Mouse (Mus musculus) neural tube, embryonic 10.5 days (tissue): ENCODE data around the gene Oaz1.
"Not testable (repeated sequence)": the region's sequence is repeated elsewhere in the genome, so short reads cannot be mapped to it uniquely, and the experiment has no call there.

Source experiments
- DNase-seq: peaks from one replicate; pipeline ENCODE4 v3.0.0-alpha.2; 2017; ENCODE audit warnings: low spot score; ENCODE audit errors: extremely low spot score

Oaz1 gene

DNA sequence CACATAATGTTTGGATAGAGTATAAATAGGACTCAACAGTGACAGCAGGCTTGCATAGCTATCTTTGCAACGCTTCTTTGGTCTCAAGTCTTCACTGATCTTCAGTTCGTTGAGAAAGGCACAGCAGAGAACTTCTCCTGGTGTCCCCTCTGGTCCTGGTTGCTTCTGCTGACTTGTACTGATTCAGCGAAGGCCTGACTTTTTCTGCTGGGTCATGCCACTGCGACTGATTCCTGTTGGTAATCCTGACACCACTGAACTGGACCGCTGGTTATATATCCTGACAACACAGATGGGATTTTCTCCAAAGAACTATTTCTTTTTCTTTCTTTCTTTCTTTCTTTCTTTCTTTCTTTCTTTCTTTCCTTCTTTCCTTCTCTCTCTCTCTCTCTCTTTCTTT lies 3.9 kb upstream of the Oaz1 start:
- no peak for DNase-seq

DNA sequence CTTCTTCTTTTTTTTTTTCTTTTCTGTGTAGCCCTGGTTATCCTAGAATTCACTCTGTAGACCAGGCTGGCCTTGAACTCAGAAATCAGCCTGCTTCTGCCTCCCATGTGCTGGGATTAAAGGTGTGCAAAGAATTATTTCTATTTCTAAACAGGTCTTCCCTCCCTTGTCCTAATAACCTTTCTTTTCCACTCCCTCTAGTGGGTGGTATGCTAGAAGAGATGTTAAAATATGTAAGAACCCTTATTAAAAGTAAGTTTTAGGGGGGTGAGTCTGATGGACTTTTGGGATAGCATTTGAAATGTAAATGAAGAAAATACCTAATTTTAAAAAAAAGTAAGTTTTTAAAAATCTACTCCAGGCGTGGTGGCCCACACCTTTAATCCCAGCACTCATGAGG lies 3.1 kb upstream of the Oaz1 start:
- no peak for DNase-seq

DNA sequence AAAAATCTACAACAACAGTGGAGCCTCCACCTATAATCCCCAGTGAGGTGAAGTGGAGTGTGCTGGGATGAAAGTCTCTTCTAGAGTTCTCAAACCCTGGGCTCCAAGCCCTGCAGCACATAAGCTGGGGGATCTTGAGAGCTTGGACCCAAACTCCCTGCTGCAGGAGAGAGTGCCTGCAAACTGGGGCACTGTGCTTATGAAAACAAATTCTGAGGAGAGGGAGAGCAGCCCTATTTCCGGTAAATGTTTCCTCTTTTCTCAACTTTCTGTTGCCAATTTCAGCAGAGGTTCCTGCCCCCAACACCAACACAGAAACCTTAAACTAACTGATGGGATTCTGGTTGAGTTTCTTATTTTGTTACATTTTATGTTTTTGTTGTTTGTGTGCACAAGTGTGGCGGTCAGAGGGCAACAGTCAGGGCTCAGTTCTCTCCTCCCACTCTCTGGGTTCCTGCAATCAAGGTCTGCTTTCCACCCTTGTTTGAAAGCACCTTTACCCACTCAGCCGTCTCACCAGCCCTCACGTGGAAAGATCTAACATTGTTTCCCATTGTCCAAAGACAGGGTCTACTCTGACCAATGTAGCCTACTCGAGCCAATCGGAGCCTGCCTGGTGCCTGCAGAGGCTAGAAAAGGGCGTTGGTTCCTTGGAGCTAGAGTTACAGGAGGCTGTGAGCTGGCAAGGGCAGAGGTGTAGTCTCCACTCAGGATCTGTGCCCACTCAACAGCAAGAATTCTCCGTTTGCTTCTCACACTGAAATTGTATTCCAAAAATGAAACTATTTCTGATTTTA lies 2.4 kb upstream of the Oaz1 start:
- DNase-seq: no peak

DNA sequence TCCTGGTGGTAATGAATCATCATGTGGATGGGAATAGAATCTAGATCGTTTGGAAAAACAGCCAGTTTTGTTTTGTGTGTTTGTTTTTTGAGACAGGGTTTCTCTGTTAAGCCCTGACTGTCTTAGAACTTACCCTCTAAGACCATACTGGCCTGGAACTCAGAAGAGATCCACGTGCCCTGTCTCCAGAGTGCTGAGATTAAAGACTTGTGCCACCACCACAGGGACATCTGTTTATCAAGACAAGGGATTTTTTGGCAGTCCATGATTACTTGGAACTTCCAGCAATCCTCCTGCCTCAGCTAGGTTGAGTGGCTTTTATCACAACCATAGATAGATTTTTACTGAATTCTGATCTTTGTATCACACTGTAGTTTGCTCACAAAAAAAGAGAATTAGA lies 1.6 kb upstream of the Oaz1 start:
- DNase-seq: no peak

DNA sequence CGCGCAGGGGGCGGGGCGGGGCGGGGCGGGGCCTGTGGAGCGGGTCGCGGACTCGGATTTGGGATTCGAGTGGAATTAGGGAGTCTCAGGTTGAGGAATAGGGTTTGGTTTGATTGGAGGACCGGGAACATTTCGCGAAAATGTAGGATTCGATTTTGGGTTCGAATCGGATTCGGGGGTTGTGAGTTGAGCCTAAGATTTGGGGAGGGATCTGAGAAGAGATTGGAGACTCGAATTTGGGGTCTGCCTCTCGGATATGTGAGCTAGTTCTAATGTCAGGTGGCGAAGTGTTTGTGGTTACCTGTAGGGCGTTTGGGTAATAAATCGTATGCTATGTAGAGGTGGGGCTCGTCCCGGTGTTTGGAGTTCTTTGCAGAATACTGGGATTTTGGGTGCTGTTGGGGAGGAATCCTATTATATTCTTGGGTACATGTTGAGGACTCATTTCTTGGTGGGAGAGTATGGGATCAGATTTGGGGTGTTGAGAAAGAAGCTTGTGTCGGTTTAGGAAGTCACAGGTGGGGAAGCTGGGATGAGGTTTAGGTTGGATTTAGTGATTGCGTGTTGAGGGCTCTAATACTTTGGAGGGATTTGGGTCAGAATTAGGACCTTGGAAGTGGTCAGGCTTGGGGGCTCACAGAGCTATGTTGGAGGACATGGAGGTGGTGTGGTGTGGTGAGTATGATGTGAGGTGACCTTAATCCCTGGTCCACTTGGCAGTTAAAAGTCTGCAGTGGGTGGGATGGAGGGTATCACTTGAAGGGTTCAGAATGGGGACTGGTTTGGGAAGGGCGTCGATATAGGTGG lies 810 bp downstream of the Oaz1 start:
- no peak for DNase-seq

DNA sequence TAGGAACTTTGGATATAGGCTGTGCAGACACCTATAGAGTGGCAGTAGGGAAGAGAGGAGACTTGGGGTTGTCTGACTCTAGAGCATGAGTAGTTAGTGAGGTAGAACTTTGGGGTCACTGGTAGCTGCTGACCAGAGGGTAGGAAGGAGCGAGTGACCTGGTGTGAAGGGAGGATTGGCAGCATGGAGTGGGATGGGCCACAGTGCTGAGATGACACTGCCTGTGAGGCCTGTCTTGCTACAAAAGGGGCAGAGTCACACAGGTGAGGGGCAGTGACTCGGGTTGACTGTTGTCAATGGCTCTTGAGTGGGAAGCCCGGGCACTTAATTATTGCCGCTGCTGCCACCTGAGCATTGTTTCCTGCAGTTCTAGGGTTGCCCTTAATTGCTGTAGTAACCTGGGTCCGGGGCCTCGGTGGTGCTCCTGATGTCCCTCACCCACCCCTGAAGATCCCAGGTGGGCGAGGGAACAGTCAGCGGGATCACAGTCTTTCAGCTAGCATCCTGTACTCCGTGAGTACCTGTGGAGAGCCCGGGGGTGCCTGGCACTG lies 1.5 kb downstream of the Oaz1 start:
- no peak for DNase-seq

DNA sequence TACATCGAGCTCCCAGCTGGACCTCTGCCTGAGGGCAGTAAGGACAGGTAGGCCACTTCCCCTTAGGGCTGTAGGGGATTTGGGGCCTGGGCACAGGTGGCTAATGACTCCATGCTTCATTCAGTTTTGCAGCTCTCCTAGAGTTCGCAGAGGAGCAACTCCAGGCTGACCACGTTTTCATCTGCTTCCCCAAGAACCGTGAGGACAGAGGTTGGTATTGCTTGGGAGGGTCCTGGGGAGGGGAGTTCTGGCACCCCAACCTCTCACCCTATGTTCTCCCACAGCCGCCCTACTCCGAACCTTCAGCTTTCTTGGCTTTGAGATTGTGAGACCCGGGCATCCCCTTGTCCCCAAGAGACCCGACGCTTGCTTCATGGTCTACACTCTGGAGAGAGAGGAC lies 2.1 kb downstream of the Oaz1 start:
- not testable (repeated sequence) for DNase-seq

DNA sequence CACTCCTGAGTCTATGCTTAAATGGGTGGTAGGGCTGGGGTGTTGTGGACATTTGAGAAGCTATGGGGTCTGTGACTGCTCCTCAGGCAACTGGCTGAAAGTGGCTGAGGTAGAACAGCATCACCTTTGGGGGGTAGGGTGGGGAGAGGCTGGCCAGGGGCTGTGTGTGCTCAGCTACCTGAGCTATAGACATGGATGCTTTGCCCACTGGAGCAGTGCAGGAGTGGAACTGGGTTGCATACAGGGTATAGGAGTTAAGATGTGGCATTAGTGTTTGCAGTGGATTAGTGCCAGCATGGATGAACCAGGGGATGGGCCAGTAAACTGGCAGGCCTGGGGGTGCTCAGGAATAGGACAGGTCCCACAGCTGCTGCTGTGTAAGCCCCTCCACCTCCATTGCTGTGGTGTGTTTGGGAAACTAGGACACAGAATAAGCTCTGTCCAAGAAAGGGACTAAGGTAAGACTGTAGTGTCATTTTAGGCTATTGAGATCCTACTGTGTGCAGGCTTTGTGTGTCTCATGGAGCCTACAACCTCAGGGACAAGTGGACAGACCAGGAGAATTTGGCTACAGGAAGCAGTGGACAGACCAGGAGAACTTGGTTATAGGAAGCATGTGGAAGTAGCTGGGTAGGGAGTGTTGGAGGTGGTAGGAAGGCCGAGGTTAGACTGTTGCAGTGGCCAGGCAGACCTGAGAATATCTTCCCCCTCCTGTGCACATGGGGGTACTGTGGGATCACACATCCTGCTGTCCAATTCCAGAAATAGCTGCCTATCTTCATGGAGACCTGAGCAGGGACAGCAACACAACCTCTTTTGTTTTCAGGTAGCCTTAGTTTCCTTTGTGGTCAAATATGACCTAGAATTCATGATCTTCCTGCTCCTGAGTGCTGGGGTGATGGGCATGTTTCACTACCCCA lies 3.2 kb downstream of the Oaz1 start:
- DNase-seq: no peak

DNA sequence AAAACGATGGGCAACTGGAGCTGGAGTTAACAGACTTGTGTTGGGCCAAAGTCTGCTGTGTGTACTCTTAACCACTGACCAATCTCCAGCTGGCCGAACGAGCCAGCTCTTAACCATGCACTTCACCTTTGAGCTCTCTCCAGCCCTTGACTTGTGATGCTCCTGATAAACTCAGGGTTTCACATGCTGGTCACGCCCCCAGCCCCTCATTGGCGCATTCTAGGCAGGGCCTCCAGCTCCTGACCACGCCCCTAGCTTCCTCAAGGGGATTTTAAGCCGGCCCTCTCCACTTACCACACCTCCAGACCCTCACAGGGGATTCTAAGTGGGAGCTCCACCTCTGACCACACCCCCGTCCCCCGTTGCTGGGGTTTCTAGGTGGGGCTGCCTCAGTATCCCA lies 4.7 kb downstream of the Oaz1 start:
- peak; percentile 67 for DNase-seq

DNA sequence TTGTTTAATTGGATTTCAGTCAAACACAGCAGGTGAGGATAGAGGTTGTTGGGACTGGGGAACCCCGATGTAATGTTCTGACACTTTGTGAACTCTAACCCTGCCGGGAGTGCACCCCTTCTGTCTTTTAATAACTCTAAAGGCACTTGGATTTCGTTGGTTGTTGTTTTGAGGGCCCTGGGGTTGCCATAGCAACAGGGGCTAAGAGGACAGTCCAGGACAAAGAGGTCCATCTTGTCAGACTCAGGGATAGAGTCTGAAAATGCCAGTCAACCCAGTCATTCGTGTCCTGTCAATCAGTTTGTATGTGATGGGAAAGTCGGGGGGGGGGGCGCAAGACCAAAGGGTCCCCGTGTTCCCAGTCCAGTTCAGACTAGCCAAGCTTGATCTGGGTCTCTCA lies 6.4 kb downstream of the Oaz1 start:
- DNase-seq: no peak

DNA sequence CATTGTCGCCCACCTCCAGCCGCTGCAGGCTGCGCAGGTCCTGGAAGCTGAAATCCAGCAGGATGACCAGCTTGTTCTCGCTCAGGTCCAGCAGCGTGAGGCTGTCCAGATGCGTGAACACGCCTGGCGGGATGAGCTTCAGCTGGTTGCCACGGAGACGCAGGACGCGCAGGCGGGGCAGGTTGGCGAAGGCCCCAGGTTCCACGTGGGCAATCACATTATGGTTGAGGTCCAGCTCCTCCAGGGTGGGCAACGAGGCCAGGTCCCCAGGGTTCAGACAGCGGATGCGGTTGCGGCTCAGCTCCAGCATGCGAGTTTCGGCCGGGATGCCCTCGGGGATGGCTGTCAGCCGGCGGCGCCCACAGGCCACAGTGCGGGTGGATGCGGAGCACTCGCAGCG lies 9.2 kb downstream of the Oaz1 start:
- no peak for DNase-seq

DNA sequence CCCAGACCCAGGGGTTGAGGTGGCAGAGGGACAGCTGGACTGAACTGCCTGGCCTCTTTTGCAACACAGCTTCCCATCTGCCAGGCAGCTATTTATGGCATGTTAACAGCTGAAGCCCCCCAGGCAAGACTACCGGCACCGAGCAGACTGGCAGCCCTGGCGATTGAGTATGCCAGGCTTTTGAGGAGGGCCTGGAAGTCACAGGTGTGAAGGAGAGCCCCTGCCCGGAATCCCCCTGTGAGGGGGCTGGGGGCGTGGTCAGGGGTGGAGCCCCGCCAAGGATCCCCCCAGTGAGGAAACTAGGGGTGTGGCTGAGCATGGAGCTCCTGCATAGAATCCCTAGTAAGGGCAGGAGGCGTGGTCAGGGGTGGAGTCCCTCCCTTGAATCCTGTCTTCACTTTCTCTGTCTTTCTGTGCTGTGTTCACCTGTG lies 10.5 kb downstream of the Oaz1 start:
- no peak for DNase-seq

DNA sequence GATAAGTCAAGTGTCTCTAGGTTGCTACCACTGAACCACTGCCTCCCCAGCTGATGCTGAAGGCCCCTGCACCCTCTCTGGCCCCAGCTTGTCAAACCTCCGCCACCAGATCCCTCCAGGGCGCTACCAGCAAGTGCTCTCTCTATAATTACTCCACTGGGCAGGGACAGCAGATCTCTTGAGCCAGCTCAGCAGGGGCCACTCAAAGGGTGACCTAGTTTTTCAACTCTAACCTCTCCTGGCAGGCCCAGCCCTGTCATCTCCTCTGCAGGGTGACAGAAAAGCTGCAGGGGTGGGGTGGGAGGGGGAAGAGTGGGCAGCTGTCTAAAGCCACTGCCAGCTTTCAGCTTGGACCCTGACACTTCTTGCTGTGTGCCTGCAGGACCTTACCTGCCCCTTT lies 11.4 kb downstream of the Oaz1 start:
- no peak for DNase-seq

DNA sequence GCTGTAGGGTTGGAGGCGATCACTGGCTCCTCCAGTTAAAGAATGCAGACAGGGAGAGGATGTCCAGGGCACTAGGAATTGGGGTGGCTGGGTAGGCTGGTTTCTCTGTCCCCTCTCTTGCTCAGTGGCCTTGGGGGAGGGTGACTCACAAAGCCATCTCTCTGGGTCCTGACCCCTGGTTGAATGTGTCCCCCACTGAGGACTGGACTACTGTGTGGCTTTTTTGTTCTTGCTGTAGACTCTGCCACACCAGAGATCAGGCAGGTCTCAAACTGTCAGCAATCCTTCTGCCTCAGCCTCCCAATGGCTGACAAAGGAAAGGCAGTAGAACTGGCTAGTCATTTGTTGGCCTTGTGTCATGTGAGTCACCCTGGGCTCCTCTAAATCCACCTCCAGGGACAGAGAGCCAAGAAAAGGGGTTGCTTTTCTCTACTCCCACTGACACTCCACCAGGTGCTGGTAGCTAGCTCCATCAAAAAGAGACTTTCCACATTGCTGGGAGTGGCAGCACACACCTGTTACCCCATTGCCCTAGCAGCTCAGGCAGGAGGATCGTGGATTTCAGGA lies 12.0 kb downstream of the Oaz1 start:
- DNase-seq: no peak

DNA sequence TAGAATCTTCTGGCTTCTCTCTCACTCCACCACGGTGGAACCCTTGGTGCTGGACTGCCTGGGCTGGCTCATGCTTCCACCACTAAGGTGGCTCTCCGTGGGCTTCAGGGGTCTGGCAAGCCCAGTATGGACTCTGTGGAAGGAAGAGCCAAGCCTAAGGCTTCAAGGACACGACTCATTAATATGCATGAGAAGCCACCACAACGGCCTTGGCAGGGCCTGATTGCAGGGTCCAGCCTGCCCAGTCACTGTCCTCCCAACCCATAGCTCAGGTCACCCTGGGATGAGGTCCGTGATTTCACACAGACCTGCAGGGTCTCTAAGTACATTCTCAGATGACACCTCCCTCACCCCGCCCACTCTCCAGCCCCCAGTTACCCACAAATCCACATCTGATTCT lies 13.4 kb downstream of the Oaz1 start:
- DNase-seq: no peak

DNA sequence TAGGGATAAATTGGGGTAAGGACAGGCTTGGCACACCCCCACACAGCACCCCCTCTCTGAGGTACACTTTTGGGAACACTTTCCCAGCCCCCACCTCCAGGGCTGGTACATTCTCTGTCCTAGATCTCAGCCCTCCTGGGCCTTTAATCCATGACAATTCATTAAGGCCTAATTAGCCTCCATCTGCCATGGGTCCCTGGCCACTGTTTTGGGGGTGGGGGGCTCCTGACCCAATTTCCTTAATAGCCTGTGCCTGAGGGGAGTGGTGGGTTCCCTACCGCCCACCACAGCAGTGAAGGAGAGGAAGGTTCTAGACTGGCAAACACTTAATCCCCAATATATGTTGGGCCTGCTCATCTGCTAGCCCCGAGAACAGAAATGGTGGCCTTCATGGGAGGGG lies 15.2 kb downstream of the Oaz1 start:
- DNase-seq: no peak

DNA sequence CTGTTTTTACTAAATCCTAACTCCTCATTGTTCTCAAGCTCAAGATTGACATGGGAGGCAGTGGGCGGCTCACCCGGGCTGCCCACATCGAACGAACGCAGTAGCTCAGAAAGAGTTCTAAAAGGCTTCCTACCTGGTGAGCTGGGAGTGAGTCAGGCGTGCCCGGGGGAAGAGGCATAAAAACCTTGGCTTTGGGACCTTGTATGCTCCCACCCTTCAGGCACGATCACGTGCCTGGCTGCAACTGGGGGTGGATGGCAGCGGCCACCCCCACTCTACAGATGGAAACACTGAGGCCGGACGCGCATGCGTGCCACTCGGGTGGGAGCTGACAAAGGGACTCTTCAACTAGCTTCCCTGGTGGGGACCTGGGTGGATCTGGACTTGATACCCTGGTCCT lies 15.9 kb downstream of the Oaz1 start:
- DNase-seq: no peak

DNA sequence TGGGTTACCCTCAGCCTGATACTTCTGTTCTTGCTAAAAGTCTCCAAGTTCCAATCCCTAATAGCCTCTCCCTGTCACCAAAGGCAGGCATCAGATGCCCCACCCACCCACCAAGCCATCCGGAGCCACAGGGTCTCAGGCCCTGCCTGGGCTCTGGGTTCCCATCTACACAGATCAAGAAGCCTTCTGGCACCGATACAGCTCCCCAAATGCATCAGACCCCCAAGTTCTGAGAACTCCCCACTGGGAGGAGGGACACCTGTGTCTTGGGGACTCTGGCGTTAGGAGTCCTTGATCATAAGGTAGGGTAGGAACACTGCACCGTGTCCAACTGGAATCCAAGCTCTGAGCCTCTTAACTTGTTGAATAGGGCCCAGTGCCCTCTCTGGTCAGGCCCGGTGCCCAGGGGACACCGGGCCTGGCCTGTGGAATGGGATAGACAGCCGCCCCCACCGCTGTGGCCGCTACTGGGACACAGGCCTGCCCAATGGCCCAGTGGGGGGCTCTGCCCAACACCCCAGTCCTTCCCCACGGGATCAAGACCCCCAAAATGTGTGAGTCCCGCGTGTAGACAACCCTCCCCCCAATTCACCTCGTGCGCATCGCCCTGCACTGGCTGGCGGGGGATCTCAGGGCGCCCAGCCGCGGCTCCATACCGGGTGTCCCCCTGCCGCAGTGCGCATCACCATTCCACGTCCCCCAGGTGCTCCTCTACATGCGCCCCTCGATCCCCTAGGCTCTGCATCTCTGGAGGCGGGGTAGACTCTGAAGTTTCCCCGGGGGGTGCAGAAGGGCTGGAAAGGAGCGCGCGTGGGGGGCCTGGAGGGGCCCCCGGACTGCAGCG lies 16.9 kb downstream of the Oaz1 start:
- no peak for DNase-seq

DNA sequence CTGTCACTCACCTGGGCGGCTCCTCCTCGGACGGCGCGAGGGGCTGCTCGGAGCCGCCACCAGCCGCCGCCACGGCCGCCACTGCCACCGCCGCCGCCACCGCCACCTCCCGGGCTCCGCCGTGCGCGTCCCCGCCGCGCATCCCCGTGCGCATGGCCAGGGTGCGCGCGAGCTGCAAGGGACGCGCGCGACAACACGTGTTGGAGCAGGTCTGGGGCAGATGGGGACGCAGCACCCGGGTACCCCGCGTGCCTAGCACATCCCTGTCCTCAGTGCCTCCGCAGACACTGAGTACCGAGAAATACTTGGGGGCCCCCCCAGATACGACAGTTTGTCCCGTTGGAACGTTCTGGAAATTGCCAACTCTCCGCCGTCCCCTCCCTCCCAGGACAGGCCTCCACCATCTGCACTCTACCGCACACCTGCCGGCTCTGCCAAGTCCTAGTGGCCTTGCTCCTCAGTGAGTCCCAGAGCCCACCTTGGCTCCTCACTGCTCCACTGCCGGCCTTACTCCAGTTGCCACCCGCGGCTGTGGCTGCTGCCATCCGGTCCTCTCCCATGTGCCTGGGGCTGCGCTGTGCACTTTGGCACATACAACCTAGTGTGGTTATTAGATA lies 17.6 kb downstream of the Oaz1 start, which contains the start of gene Lingo3:
Gene Lingo3 (minus strand): TSS at position 109 of the 617 bp plus-strand sequence.
- no peak for DNase-seq
